8 mouse cellular contexts compared by ENCODE assay signal in the genomic region with DNA sequence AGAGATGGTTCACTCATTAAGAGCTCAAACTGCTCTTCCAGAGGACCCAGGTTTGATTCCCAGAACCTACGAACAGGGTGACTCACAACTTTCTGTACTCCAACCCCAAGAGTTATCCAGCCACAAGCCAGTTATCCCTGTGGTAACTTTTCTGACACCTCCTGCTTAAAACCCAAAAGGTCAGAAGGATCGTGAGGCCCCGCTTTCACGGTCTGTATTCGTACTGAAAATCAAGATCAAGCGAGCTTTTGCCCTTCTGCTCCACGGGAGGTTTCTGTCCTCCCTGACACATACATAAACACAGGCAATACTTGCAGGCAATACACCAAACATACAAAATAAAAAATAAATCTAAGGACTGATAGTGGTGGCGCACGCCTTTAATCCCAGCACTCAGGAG. TPM values are rescaled to one million over a fixed set of nuclear protein-coding genes. Genes with fewer than 3 reads are reported as not detected.
DNase-seq lines count a peak whose midpoint lies in the region; ATAC-seq and TF ChIP-seq lines count a peak whose summit lies in the region.

No protein-coding gene starts in this region.

- WGBS in heart, embryonic 13.5 days, result 52% methylated on average over 9 of the region's 9 CpGs
- WGBS in kidney, embryonic 16.5 days, result 56% methylated on average over 9 of the region's 9 CpGs
- 63% methylated on average over 9 of the region's 9 CpGs for WGBS in limb, embryonic 15.5 days

- H3K4me3 ChIP-seq in heart, embryonic 13.5 days, result no peak overlapping the region
- H3K4me3 ChIP-seq in kidney, embryonic 16.5 days (ENCODE audit: low read length), result no peak overlapping the region
- no peak overlapping the region for H3K4me3 ChIP-seq in limb, embryonic 15.5 days

- H3K4me1 ChIP-seq in heart, embryonic 13.5 days, result no peaks in the 10 kb centered on the region
- H3K4me1 ChIP-seq in kidney, embryonic 16.5 days (ENCODE audit: insufficient read depth, low read length), result no peaks in the 10 kb centered on the region
- no peaks in the 10 kb centered on the region for H3K4me1 ChIP-seq in limb, embryonic 15.5 days

- TF ChIP-seq POLR2A in brain, embryonic 14.5 days (IDR thresholded peaks at IDR 0.05; ENCODE audit: borderline replicate concordance, extremely low read depth, insufficient read depth, insufficient read length, poor library complexity, severe bottlenecking), result no peak

- no peak overlapping the region for H3K4me2 ChIP-seq in heart, embryonic 13.5 days
- H3K4me2 ChIP-seq in kidney, embryonic 16.5 days (replicated peaks; ENCODE audit: low read depth, low read length), result no peak overlapping the region
- no peak overlapping the region for H3K4me2 ChIP-seq in limb, embryonic 15.5 days

- no peaks in the 10 kb centered on the region for H3K27me3 ChIP-seq in heart, embryonic 13.5 days (replicated peaks)
- H3K27me3 ChIP-seq in kidney, embryonic 16.5 days (ENCODE audit: insufficient read depth, low read length), result no peaks in the 10 kb centered on the region
- no peaks in the 10 kb centered on the region for H3K27me3 ChIP-seq in limb, embryonic 15.5 days

- H3K9me3 ChIP-seq in heart, embryonic 13.5 days, result no peaks in the 10 kb centered on the region
- no peaks in the 10 kb centered on the region for H3K9me3 ChIP-seq in kidney, embryonic 16.5 days (ENCODE audit: low read length)
- no peaks in the 10 kb centered on the region for H3K9me3 ChIP-seq in limb, embryonic 15.5 days

- no peak overlapping the region for H3K27ac ChIP-seq in heart, embryonic 13.5 days (replicated peaks)
- no peak overlapping the region for H3K27ac ChIP-seq in kidney, embryonic 16.5 days (ENCODE audit: low read length)
- no peak overlapping the region for H3K27ac ChIP-seq in limb, embryonic 15.5 days

- ATAC-seq in heart, embryonic 13.5 days (ENCODE audit: extremely low read depth, insufficient number of reproducible peaks, low FRiP score, low TSS enrichment), result peak; percentile 100
- ATAC-seq in kidney, embryonic 16.5 days (ENCODE audit: low FRiP score, low TSS enrichment), result peak; percentile 100
- ATAC-seq in limb, embryonic 15.5 days (ENCODE audit: insufficient number of reproducible peaks, low FRiP score, low TSS enrichment, low read depth), result peak; percentile 99

- peak; percentile 100 for DNase-seq in B cell, adult 2 months
- peak; percentile 86 for DNase-seq in brain, embryonic 14.5 days (ENCODE audit: low read depth)
- DNase-seq in fibroblast of lung, adult 2 months (ENCODE audit: low read depth), result peak; percentile 71
- DNase-seq in monocyte, adult 2 months (ENCODE audit: low read depth in 1 of 2, low spot score in 2 of 2), result peak; percentile 100
- peak; percentile 97 to 100 for DNase-seq in spleen, postnatal 36 days (ENCODE audit: low spot score in 2 of 2)

- no peak overlapping the region for H3K9ac ChIP-seq in heart, embryonic 13.5 days
- H3K9ac ChIP-seq in kidney, embryonic 16.5 days (replicated peaks; ENCODE audit: low read length), result no peak overlapping the region
- H3K9ac ChIP-seq in limb, embryonic 15.5 days, result no peak overlapping the region

- no peak for TF ChIP-seq CTCF in brain, embryonic 14.5 days (IDR thresholded peaks at IDR 0.05; ENCODE audit: borderline replicate concordance, extremely low read depth, insufficient read depth, insufficient read length)

- peaks cover 4% of the 10 kb centered on the region for H3K36me3 ChIP-seq in heart, embryonic 13.5 days
- 0 out of 2 replicates have a peak, but pooled peaks cover 4% of the 10 kb centered on the region for H3K36me3 ChIP-seq in kidney, embryonic 16.5 days (ENCODE audit: insufficient read depth, low read length)
- peaks cover 2% of the 10 kb centered on the region; the same call in 1 of the 2 replicates for H3K36me3 ChIP-seq in limb, embryonic 15.5 days

RNA-seq across cellular contexts. Expression of gene Igf2bp3, which starts 21.6 kb away (rescaled TPM):
- 22.0 and 22.6 TPM in 2 replicates for polyA plus RNA-seq in brain, embryonic 14.5 days (2012; rRNA removed)
- polyA plus RNA-seq in heart, embryonic 13.5 days (2015; fragmentation: Nextera tagmentation; extraction: Ambion mirVana), result 39.2 and 44.0 TPM in 2 replicates
- polyA plus RNA-seq in kidney, embryonic 16.5 days (2015; fragmentation: Nextera tagmentation; extraction: Ambion mirVana), result 40.8 and 44.4 TPM in 2 replicates
- 45.9 and 46.1 TPM in 2 replicates for polyA plus RNA-seq in limb, embryonic 15.5 days (2015; fragmentation: Nextera tagmentation; extraction: Ambion mirVana)

RNA-seq across cellular contexts. Expression of gene Tra2a, which starts 27.5 kb away (rescaled TPM):
- 199 and 246 TPM in 2 replicates for polyA plus RNA-seq in brain, embryonic 14.5 days (2012; rRNA removed)
- 57.7 and 67.6 TPM in 2 replicates for polyA plus RNA-seq in heart, embryonic 13.5 days (2015; fragmentation: Nextera tagmentation; extraction: Ambion mirVana)
- polyA plus RNA-seq in kidney, embryonic 16.5 days (2015; fragmentation: Nextera tagmentation; extraction: Ambion mirVana), result 121 and 125 TPM in 2 replicates
- 81.9 and 98.3 TPM in 2 replicates for polyA plus RNA-seq in limb, embryonic 15.5 days (2015; fragmentation: Nextera tagmentation; extraction: Ambion mirVana)
